Mouse (Mus musculus) CH12.LX (cell line): ENCODE measurements around the gene Ptchd4.

Experiments
- CTCF ChIP-seq, 2 experiments: IDR thresholded peaks in 1 of 2; conservative IDR thresholded peaks in 1 of 2; 2 replicates each; pipeline ENCODE4 v1.5.1; 2011 to 2012; ENCODE audit warnings: low read depth in 2 of 2, low read length in 2 of 2, improper control_type of control experiment in 1 of 2, inconsistent platforms in 1 of 2, mild to moderate bottlenecking in 1 of 2, moderate library complexity in 1 of 2
- MXI1 ChIP-seq: IDR thresholded peaks from 2 replicates; pipeline ENCODE4 v1.6.1; 2011; ENCODE audit warnings: mild to moderate bottlenecking, low read depth, low read length, improper control_type of control experiment
- POLR2A ChIP-seq: IDR thresholded peaks from 2 replicates; pipeline ENCODE4 v1.6.1; 2011; ENCODE audit warnings: low read depth, mild to moderate bottlenecking, improper control_type of control experiment, low read length

DNA sequence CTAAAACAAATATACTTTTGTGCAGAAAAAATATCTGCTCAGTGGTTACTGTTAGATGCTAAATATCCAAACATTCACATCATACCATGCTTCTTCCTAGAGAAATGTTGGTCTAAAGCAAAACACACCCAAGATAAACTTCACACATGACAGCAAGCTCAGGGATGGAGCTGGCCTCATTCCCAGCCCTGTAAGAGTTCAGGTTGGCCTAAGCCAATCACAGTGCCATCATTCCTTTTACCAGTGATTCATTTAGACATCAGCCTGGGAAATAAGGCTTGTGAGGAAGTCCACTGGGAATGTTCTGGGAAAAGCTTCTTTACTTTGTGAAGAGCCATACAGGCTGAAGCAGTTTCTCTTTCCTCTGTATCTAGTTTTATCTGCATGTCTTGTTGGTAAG lies 5.6 kb upstream of the Ptchd4 start:
- no peak for TF ChIP-seq CTCF (conservative IDR thresholded peaks at IDR 0.05 in 1 of 2, IDR thresholded peaks at IDR 0.05 in 1 of 2; ENCODE audit: low read depth in 2 of 2, low read length in 2 of 2)
- no peak for TF ChIP-seq POLR2A
- no peak for TF ChIP-seq MXI1
